Mouse (Mus musculus) gastrocnemius, adult 2 months (tissue): ENCODE measurements at regions not wholly inside any gene's neighbourhood (a gene's known extent, or its start where the extent isn't known, plus 50 kb on each side); places are given as distances from the start of the nearest gene placed in this dataset.

Source experiments
- DNase-seq: peaks from one replicate; pipeline ENCODE4 v3.0.0; 2022
- H3K27ac ChIP-seq: fragments of 200-600 bp; 2 replicates; pipeline ENCODE4 v1.8.1; 2022; ENCODE audit warnings: mild to moderate bottlenecking
- H3K4me3 ChIP-seq: fragments of 200-600 bp; 2 replicates; pipeline ENCODE4 v1.8.1; 2022; ENCODE audit warnings: mild to moderate bottlenecking, moderate library complexity
- CTCF ChIP-seq: fragments of 200-600 bp; IDR thresholded peaks from 2 replicates; pipeline ENCODE4 v1.8.1; 2022; ENCODE audit warnings: antibody characterized with exemption, mild to moderate bottlenecking, moderate library complexity
- intact Hi-C: fragments of 180-260 bp; cut with DNase I; formaldehyde crosslinking; loops from one replicate; pipeline ENCODE4 v1.15.1; 2025

- DNase-seq: no peak
- no peak for TF ChIP-seq CTCF
- H3K27ac ChIP-seq: no peak overlapping the region
- intact Hi-C loops: no loop called here
- H3K4me3 ChIP-seq: no peak overlapping the region
Observed at GRCm38 (mm10) chr10:101003469-101003868, 413.2 kb downstream of the 1700017N19Rik start.

GRCm38 (mm10) chr10:101004687-101005086 is 414.4 kb downstream of the 1700017N19Rik start:
- Histone ChIP-seq H3K27ac (no peak overlapping the region), H3K4me3 (no peak overlapping the region)
- DNase-seq: no peak
- no peak for TF ChIP-seq CTCF
- intact Hi-C loops: no loop called here

- no peak for DNase-seq
- no peak for TF ChIP-seq CTCF
- intact Hi-C loops: no loop called here
- Histone ChIP-seq H3K27ac (no peak overlapping the region), H3K4me3 (no peak overlapping the region)
Observed at GRCm38 (mm10) chr10:101015416-101015815, 425.1 kb downstream of the 1700017N19Rik start.

GRCm38 (mm10) chr10:101038630-101039029 is 448.3 kb downstream of the 1700017N19Rik start:
- no peak overlapping the region for H3K4me3 ChIP-seq
- intact Hi-C loops: no loop called here
- no peak overlapping the region for H3K27ac ChIP-seq
- no peak for DNase-seq
- no peak for TF ChIP-seq CTCF

GRCm38 (mm10) chr10:101039034-101039433 is 448.8 kb downstream of the 1700017N19Rik start:
- no peak overlapping the region for H3K27ac ChIP-seq
- intact Hi-C loops: no loop called here
- TF ChIP-seq CTCF: no peak
- no peak overlapping the region for H3K4me3 ChIP-seq
- no peak for DNase-seq
